Mouse (Mus musculus): ENCODE data around the gene Smco3. TPM values are rescaled to one million over a fixed set of nuclear protein-coding genes. Genes with fewer than 3 reads are reported as not detected.

Smco3 gene
- total and polyA plus RNA-seq, 3 experiments, result 0.90 to 12.9 (median 5.5) TPM

- H3K36me3 ChIP-seq (replicated peaks in 1 of 2; ENCODE audit: control insufficient read depth in 1 of 2, insufficient read depth in 1 of 2, low read length in 1 of 2), result peaks cover 3 to 5% of the 10 kb centered on the region in 2 experiments
- in situ Hi-C loops (cut with MboI; ENCODE audit: low pct_ligation_motif_present, low pct_unique_long_range_greater_than_20kb, low sequenced_read_pairs) (no loop called here), dilution Hi-C loops (cut with MboI; ENCODE audit: extremely low pct_ligation_motif_present, extremely low pct_unique_long_range_greater_than_20kb, low sequenced_read_pairs) (no loop called here)
- DNase-seq (ENCODE audit: extremely low read depth), result no peak
- H3K27ac ChIP-seq (ENCODE audit: insufficient read depth, low read depth), result no peak overlapping the region
- H3K9me3 ChIP-seq (replicated peaks; ENCODE audit: low read length), result no peaks in the 10 kb centered on the region
- H3K4me1 ChIP-seq (ENCODE audit: control insufficient read depth in 1 of 2, insufficient read depth in 2 of 2), result peaks cover 6 to 43% of the 10 kb centered on the region in 2 experiments
- H3K9ac ChIP-seq (ENCODE audit: insufficient read depth, low read depth), result no peak overlapping the region
- TF ChIP-seq POLR2A (IDR thresholded peaks at IDR 0.05; ENCODE audit: low read depth, low read length) (no peak), ETS1 (conservative IDR thresholded peaks at IDR 0.05; ENCODE audit: low read depth, low read length) (no peak), POLR2AphosphoS2 (IDR thresholded peaks at IDR 0.05; ENCODE audit: low read depth, low read length) (no peak), ZNF384 (IDR thresholded peaks at IDR 0.05; ENCODE audit: low read depth, low read length) (peak; percentile 24; the same call in 1 of the 2 replicates)
- peaks cover 21% of the 10 kb centered on the region for H3K79me2 ChIP-seq (replicated peaks; ENCODE audit: control insufficient read depth, extremely low read depth, insufficient read depth, poor library complexity, severe bottlenecking)
- no peaks in the 10 kb centered on the region for H3K27me3 ChIP-seq (replicated peaks)
- H3K4me3 ChIP-seq (replicated peaks in 1 of 3; ENCODE audit: low read depth in 2 of 3, low read length in 2 of 3, poor library complexity in 1 of 3), result no peak overlapping the region
- peak overlapping the region; percentile 34; the same call in 1 of the 2 replicates for H3K4me2 ChIP-seq (ENCODE audit: insufficient read depth, low read depth, poor library complexity, severe bottlenecking)
Measured at GRCm38 (mm10) chr6:136805409-136805775, 29.9 kb downstream of the Smco3 start.

- H3K4me3 ChIP-seq (replicated peaks in 1 of 3; ENCODE audit: low read depth in 2 of 3, low read length in 2 of 3, poor library complexity in 1 of 3), result peak overlapping the region; percentile 33 to 56 (median 48)
- peaks cover 16% of the 10 kb centered on the region for H3K79me2 ChIP-seq (replicated peaks; ENCODE audit: control insufficient read depth, extremely low read depth, insufficient read depth, poor library complexity, severe bottlenecking)
- in situ Hi-C loops (cut with MboI; ENCODE audit: low pct_ligation_motif_present, low pct_unique_long_range_greater_than_20kb, low sequenced_read_pairs), result no loop called here
- DNase-seq (ENCODE audit: extremely low read depth), result peak; percentile 69
- H3K4me1 ChIP-seq (ENCODE audit: control insufficient read depth in 1 of 2, insufficient read depth in 2 of 2), result peaks cover 2 to 38% of the 10 kb centered on the region in 2 experiments; a peak in 2 of 4 replicates
- peak overlapping the region; percentile 34 for H3K4me2 ChIP-seq (ENCODE audit: insufficient read depth, low read depth, poor library complexity, severe bottlenecking)
- H3K9ac ChIP-seq (ENCODE audit: insufficient read depth, low read depth), result peak overlapping the region; percentile 78
- dilution Hi-C loops (cut with MboI; ENCODE audit: extremely low pct_ligation_motif_present, extremely low pct_unique_long_range_greater_than_20kb, low sequenced_read_pairs), result no loop called here
- no peaks in the 10 kb centered on the region for H3K9me3 ChIP-seq (replicated peaks; ENCODE audit: low read length)
- H3K36me3 ChIP-seq (replicated peaks in 1 of 2; ENCODE audit: control insufficient read depth in 1 of 2, insufficient read depth in 1 of 2, low read length in 1 of 2), result no peaks in the 10 kb centered on the region
- H3K27ac ChIP-seq (ENCODE audit: insufficient read depth, low read depth), result peak overlapping the region; percentile 70
- H3K27me3 ChIP-seq (replicated peaks), result no peaks in the 10 kb centered on the region
- TF ChIP-seq NELFE (IDR thresholded peaks at IDR 0.05; ENCODE audit: low read depth, low read length), result 0 out of 2 replicates have a peak, but pooled peaks have one; percentile 38
- no peak for TF ChIP-seq GABPA (IDR thresholded peaks at IDR 0.05; ENCODE audit: insufficient replicate concordance, low read depth, low read length)
- no peak for TF ChIP-seq BHLHE40 (IDR thresholded peaks at IDR 0.05; ENCODE audit: low read depth, low read length)
- TF ChIP-seq JUND (conservative IDR thresholded peaks at IDR 0.05; ENCODE audit: low read depth, low read length), result no peak
- TF ChIP-seq JUN (IDR thresholded peaks at IDR 0.05; ENCODE audit: insufficient read depth, low read depth, low read length), result no peak
- no peak for TF ChIP-seq TCF12 (IDR thresholded peaks at IDR 0.05; ENCODE audit: low read depth, low read length)
- peak; percentile 66 for TF ChIP-seq MYC (IDR thresholded peaks at IDR 0.05; ENCODE audit: low read depth, low read length)
- TF ChIP-seq ZC3H11A (IDR thresholded peaks at IDR 0.05; ENCODE audit: low read depth, low read length), result no peak
- no peak for TF ChIP-seq IRF4 (IDR thresholded peaks at IDR 0.05; ENCODE audit: low read depth, low read length)
- TF ChIP-seq USF1 (IDR thresholded peaks at IDR 0.05; ENCODE audit: low read depth, low read length), result no peak
- no peak for TF ChIP-seq ZKSCAN1 (IDR thresholded peaks at IDR 0.05; ENCODE audit: borderline replicate concordance, low read depth, low read length)
- no peak for TF ChIP-seq POLR2A (IDR thresholded peaks at IDR 0.05; ENCODE audit: low read depth, low read length)
- peak; percentile 39; the same call in 1 of the 2 replicates for TF ChIP-seq EP300 (IDR thresholded peaks at IDR 0.05; ENCODE audit: low read length)
- TF ChIP-seq CTCF (conservative IDR thresholded peaks at IDR 0.05 in 1 of 2, IDR thresholded peaks at IDR 0.05 in 1 of 2; ENCODE audit: low read depth in 2 of 2, low read length in 2 of 2), result peak in 1 of 2 experiments; percentile 28; a peak in 1 of 4 replicates
- TF ChIP-seq HCFC1 (IDR thresholded peaks at IDR 0.05; ENCODE audit: low read depth, low read length), result no peak; the same call in 1 of the 2 replicates
- no peak for TF ChIP-seq MEF2A (IDR thresholded peaks at IDR 0.05; ENCODE audit: borderline replicate concordance, low read depth, low read length)
- TF ChIP-seq RCOR1 (conservative IDR thresholded peaks at IDR 0.05; ENCODE audit: low read depth, low read length), result peak; percentile 14; the same call in 1 of the 2 replicates
- TF ChIP-seq SIN3A (IDR thresholded peaks at IDR 0.05; ENCODE audit: low read length), result no peak
- no peak for TF ChIP-seq RAD21 (IDR thresholded peaks at IDR 0.05; ENCODE audit: low read depth, low read length)
- no peak for TF ChIP-seq SMC3 (IDR thresholded peaks at IDR 0.05; ENCODE audit: low read depth, low read length)
- no peak for TF ChIP-seq E2F4 (IDR thresholded peaks at IDR 0.05; ENCODE audit: insufficient replicate concordance, low read depth, low read length)
- TF ChIP-seq POLR2AphosphoS2 (IDR thresholded peaks at IDR 0.05; ENCODE audit: low read depth, low read length), result no peak
- TF ChIP-seq ZMIZ1 (IDR thresholded peaks at IDR 0.05; ENCODE audit: low read depth, low read length), result no peak
- TF ChIP-seq KAT2A (IDR thresholded peaks at IDR 0.05; ENCODE audit: insufficient replicate concordance, low read length), result no peak
- peak; percentile 9; the same call in 1 of the 2 replicates for TF ChIP-seq CHD2 (IDR thresholded peaks at IDR 0.05; ENCODE audit: low read length)
- no peak; the same call in 1 of the 2 replicates for TF ChIP-seq CHD1 (IDR thresholded peaks at IDR 0.05; ENCODE audit: low read depth, low read length)
- no peak for TF ChIP-seq TBP (conservative IDR thresholded peaks at IDR 0.05; ENCODE audit: low read depth, low read length)
- TF ChIP-seq NRF1 (IDR thresholded peaks at IDR 0.05; ENCODE audit: low read depth, low read length), result no peak
- TF ChIP-seq PAX5 (IDR thresholded peaks at IDR 0.05; ENCODE audit: low read length), result no peak
- TF ChIP-seq USF2 (conservative IDR thresholded peaks at IDR 0.05; ENCODE audit: low read depth, low read length), result no peak
Measured at GRCm38 (mm10) chr6:136804705-136805408, 30.4 kb downstream of the Smco3 start.

Data from CH12.LX (cell line).